Mouse (Mus musculus): ENCODE measurements around the gene Idua. TPM values are rescaled to one million over a fixed set of nuclear protein-coding genes. Genes with fewer than 3 reads are reported as not detected.

The Idua gene
- polyA plus RNA-seq, 1 experiment from 2014 or later: 10.4 TPM

DNA sequence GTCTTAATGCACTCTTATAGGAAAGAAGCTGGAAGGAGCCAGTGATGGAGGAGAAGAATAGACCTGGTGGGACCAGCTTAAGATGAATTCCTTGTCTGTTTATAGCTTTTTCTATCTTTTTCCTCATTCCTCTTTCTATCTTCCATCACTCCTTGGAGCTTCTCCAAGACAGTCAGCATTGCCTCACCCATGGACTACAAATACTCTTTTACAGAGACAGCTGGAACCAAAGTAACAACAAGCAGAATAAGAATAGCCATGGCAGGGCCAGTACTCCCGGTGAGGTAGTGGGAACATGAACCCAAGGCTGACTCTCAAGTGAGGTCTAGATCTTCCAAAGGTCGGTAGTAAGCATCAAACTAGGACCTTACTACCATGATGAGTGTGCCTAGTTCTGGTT is 53.0 kb downstream of the Idua start:
- no peaks in the 10 kb centered on the region for H3K27me3 ChIP-seq
- POLR2A ChIA-PET: interaction anchor here (1.1 kb wide), 1 partner anchor 14 kb away, joined by 5 read pairs; no protein-coding TSS in a partner anchor
- TF ChIP-seq CTCF (IDR thresholded peaks at IDR 0.05): no peak
- ATAC-seq (no peak), DNase-seq (ENCODE audit: low read depth, low spot score) (no peak)
- in situ Hi-C loops (cut with MboI; ENCODE audit: low pct_unique_long_range_greater_than_20kb): no loop called here
- CTCF ChIA-PET: interaction anchor here (1.0 to 3.9 kb wide), 3 partner anchors 13 to 21 kb away, joined by 3 to 23 read pairs (median 11); partner anchors contain the start of gene Fgfrl1

DNA sequence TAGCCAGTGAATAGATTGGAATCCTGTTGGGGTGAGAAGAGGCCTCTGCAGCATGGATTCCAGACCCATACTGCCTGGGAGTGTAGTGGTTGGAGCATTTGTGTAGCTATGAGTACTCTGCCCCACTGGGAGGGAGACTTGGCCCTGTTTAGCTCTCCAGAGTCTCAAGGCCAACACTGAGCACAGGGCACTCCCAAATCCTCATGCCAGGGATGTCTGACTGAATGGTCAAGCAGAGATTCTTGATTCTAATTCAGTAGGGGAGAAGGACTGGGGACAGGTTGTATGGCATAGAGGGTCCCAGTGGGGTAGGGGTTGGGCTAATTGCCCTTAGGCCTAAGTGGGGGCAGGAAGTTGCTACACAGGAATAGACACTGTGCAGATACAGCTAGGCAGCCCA is 53.6 kb downstream of the Idua start:
- H3K27me3 ChIP-seq: no peaks in the 10 kb centered on the region
- in situ Hi-C loops (cut with MboI; ENCODE audit: low pct_unique_long_range_greater_than_20kb): no loop called here
- ATAC-seq (no peak), DNase-seq (ENCODE audit: low read depth, low spot score) (no peak)
- ChIA-PET CTCF (interaction anchor here (1.0 to 3.9 kb wide), 3 partner anchors 12 to 22 kb away, joined by 3 to 23 read pairs (median 11); partner anchors contain the start of gene Fgfrl1), POLR2A (interaction anchor here (1.1 kb wide), 1 partner anchor 15 kb away, joined by 5 read pairs; no protein-coding TSS in a partner anchor)
- TF ChIP-seq CTCF (IDR thresholded peaks at IDR 0.05): no peak

GRCm38 (mm10) chr5:108714149-108714548 is 54.0 kb downstream of the Idua start:
- no peak for TF ChIP-seq CTCF (IDR thresholded peaks at IDR 0.05)
- POLR2A ChIA-PET: no interaction called here
- in situ Hi-C loops (cut with MboI; ENCODE audit: low pct_unique_long_range_greater_than_20kb): no loop called here
- H3K27me3 ChIP-seq: no peaks in the 10 kb centered on the region
- ATAC-seq: peak; percentile 75
- no peak for DNase-seq (ENCODE audit: low read depth, low spot score)
- CTCF ChIA-PET: interaction anchor here (0.9 to 3.9 kb wide), 3 partner anchors 12 to 35 kb away, joined by 3 to 23 read pairs (median 11); partner anchors contain the start of gene Fgfrl1

- in situ Hi-C loops (cut with MboI; ENCODE audit: low pct_unique_long_range_greater_than_20kb): no loop called here
- no peak for ATAC-seq
- no peak for TF ChIP-seq CTCF (IDR thresholded peaks at IDR 0.05)
- no peak for DNase-seq (ENCODE audit: low read depth, low spot score)
- CTCF ChIA-PET: interaction anchor here (3.6 kb wide), 1 partner anchor 10 kb away, joined by 14 read pairs; no protein-coding TSS in a partner anchor
- POLR2A ChIA-PET: interaction anchor here (0.6 kb wide), 1 partner anchor 88 kb away, joined by 3 read pairs; no protein-coding TSS in a partner anchor
- H3K27me3 ChIP-seq: no peaks in the 10 kb centered on the region
Observed at GRCm38 (mm10) chr5:108715974-108716373, 55.8 kb downstream of the Idua start.

GRCm38 (mm10) chr5:108718051-108718450 is 57.9 kb downstream of the Idua start:
- CTCF ChIA-PET: interaction anchor here (1.0 to 3.6 kb wide), 5 partner anchors 8 to 91 kb away, joined by 3 to 14 read pairs (median 4); no protein-coding TSS in a partner anchor
- no peak for TF ChIP-seq CTCF (IDR thresholded peaks at IDR 0.05)
- in situ Hi-C loops (cut with MboI; ENCODE audit: low pct_unique_long_range_greater_than_20kb): no loop called here
- no peaks in the 10 kb centered on the region for H3K27me3 ChIP-seq
- DNase-seq (ENCODE audit: low read depth, low spot score) (no peak), ATAC-seq (no peak)
- POLR2A ChIA-PET: interaction anchor here (0.9 kb wide), 1 partner anchor 10 kb away, joined by 4 read pairs; no protein-coding TSS in a partner anchor

DNA sequence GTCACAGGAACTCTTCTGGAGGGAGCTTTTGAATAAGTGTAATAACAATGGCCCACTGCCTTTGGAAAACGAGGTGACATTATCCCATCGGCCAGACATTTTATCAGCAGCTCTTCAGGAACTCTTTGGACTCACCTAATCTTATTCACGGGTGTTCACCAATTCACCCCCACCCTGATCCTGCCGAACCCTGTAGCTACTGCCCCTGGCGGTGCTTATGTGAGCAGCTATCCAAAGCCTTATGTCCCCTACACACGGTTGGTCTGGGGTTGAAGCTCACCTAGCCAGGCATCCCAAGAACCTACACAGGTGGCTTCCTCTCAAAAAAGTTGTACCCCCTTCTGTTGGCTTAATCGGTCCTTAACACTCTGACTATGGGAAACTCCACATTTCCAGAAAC is 59.6 kb downstream of the Idua start:
- ATAC-seq: no peak
- CTCF ChIA-PET: interaction anchor here (0.7 to 0.9 kb wide), 2 partner anchors 26 to 34 kb away, joined by 3 to 4 read pairs; no protein-coding TSS in a partner anchor

GRCm38 (mm10) chr5:108724006-108724405 is 63.9 kb downstream of the Idua start:
- CTCF ChIA-PET: interaction anchor here (1.0 to 4.3 kb wide), 4 partner anchors 11 to 72 kb away, joined by 3 to 23 read pairs (median 8); partner anchors contain the start of gene Dgkq
- DNase-seq (ENCODE audit: low read depth, low spot score): no peak
- no peaks in the 10 kb centered on the region for H3K27me3 ChIP-seq
- in situ Hi-C loops (cut with MboI; ENCODE audit: low pct_unique_long_range_greater_than_20kb): no loop called here
- peak; percentile 65 for ATAC-seq
- TF ChIP-seq CTCF (IDR thresholded peaks at IDR 0.05): no peak
- POLR2A ChIA-PET: interaction anchor here (0.6 to 1.4 kb wide), 3 partner anchors 30 to 55 kb away, joined by 3 to 4 read pairs (median 3); partner anchors contain the start of gene Dgkq

More for the DNA sequence above, 59.6 kb downstream of the Idua start:
- in situ Hi-C loops (cut with MboI; ENCODE audit: low pct_unique_long_range_greater_than_20kb): no loop called here
- TF ChIP-seq CTCF (IDR thresholded peaks at IDR 0.05): no peak
- H3K27me3 ChIP-seq: no peaks in the 10 kb centered on the region
- DNase-seq (ENCODE audit: low read depth, low spot score): no peak
- POLR2A ChIA-PET: no interaction called here

DNA sequence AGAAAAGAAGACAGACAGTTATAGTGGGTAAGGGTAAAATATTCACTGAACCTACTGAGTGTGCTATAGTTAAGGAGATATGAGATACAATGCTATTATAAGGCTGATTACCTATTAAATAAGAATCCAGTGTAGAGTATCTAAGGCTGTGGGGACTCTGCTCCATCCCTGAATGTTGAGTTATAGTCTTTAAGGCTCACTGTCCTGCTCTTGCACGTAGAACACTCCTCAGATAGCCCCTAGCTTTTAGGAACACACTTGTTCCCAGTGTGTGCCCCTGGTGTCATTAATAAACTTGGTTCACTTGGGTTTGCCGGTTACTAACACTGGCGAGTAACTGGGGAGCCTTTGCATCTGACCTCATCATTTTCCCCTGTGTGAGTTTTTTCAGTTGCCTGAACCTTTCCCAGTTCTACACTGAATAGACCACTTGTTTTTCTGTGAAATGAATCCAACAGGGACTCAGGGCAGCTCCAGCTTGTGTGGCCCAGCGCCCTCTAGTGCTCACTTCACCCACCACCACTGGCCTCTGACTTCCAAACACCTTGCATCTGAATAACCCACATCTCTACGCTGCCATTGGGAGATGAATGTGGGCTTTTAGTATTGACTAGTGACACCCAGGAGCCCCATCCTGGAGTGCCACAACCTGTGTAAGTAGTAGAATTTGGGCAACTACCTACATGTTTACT is 66.6 kb downstream of the Idua start:
- in situ Hi-C loops (cut with MboI; ENCODE audit: low pct_unique_long_range_greater_than_20kb): loop anchor here (5.0 kb wide), 1 partner anchor 54 kb away; no protein-coding TSS in a partner anchor
- ATAC-seq: peak; percentile 88
- TF ChIP-seq CTCF (IDR thresholded peaks at IDR 0.05): peak; percentile 97
- ChIA-PET CTCF (interaction anchor here (0.7 to 4.3 kb wide), 13 partner anchors 8 to 67 kb away, joined by 3 to 30 read pairs (median 6); partner anchors contain the start of genes Dgkq, Fgfrl1, Idua and Slc26a1), POLR2A (interaction anchor here (0.9 to 1.1 kb wide), 2 partner anchors 33 kb away, joined by 3 read pairs; no protein-coding TSS in a partner anchor)
- peaks cover 3% of the 10 kb centered on the region for H3K27me3 ChIP-seq
- no peak for DNase-seq (ENCODE audit: low read depth, low spot score)

GRCm38 (mm10) chr5:108727425-108727824 is 67.3 kb downstream of the Idua start:
- in situ Hi-C loops (cut with MboI; ENCODE audit: low pct_unique_long_range_greater_than_20kb): loop anchor here (5.0 kb wide), 1 partner anchor 55 kb away; no protein-coding TSS in a partner anchor
- POLR2A ChIA-PET: interaction anchor here (1.1 kb wide), 1 partner anchor 34 kb away, joined by 3 read pairs; no protein-coding TSS in a partner anchor
- ATAC-seq: no peak

More at GRCm38 (mm10) chr5:108727425-108727824, 67.3 kb downstream of the Idua start:
- DNase-seq (ENCODE audit: low read depth, low spot score): no peak
- H3K27me3 ChIP-seq: peaks cover 6% of the 10 kb centered on the region
- CTCF ChIA-PET: interaction anchor here (1.0 to 4.3 kb wide), 9 partner anchors 10 to 67 kb away, joined by 3 to 30 read pairs (median 6); partner anchors contain the start of genes Dgkq, Fgfrl1 and Idua
- TF ChIP-seq CTCF (IDR thresholded peaks at IDR 0.05): no peak

Other genes with a start within 250 kb of the Idua start
- gene Atp5k, start 225.9 kb upstream of the Idua start, polyA plus RNA-seq (2021): 817 TPM
- gene Mfsd7a, start 211.4 kb upstream of the Idua start, polyA plus RNA-seq (2021): 1.1 TPM
- gene Pcgf3, start 199.1 kb upstream of the Idua start, polyA plus RNA-seq (2021): 42.5 TPM
- gene Cplx1, start 110.3 kb upstream of the Idua start, polyA plus RNA-seq (2021): not detected
- gene Gak, start 30.6 kb upstream of the Idua start, polyA plus RNA-seq (2021): 133 TPM
- gene Tmem175, start 30.6 kb upstream of the Idua start, polyA plus RNA-seq (2021): 37.2 TPM
- gene Dgkq, start 9.3 kb downstream of the Idua start, polyA plus RNA-seq (2021): 29.8 TPM
- gene Slc26a1, start 15.2 kb downstream of the Idua start, polyA plus RNA-seq (2021): 0.42 TPM
- gene Fgfrl1, start 32.1 kb downstream of the Idua start, polyA plus RNA-seq (2021): 57.6 TPM
- gene Rnf212, start 114.7 kb downstream of the Idua start, polyA plus RNA-seq (2021): not detected
- gene Tmed11, start 135.0 kb downstream of the Idua start, polyA plus RNA-seq (2021): not detected
- not detected for gene Vmn2r8, start 148.5 kb downstream of the Idua start, polyA plus RNA-seq (2021)
- gene Vmn2r9, start 192.3 kb downstream of the Idua start, polyA plus RNA-seq (2021): not detected

Data from Patski (cell line).